Mouse (Mus musculus) liver, postnatal 0 days (tissue): ENCODE data around the gene Il21.

Source experiments
- CTCF ChIP-seq: sonication (generic); IDR thresholded peaks from 2 replicates; pipeline ENCODE4 v1.5.1; 2016; ENCODE audit warnings: antibody characterized with exemption, low read depth
- EP300 ChIP-seq: IDR thresholded peaks from 2 replicates; pipeline ENCODE4 v1.6.1; 2016; ENCODE audit warnings: antibody characterized with exemption, low read depth, mild to moderate bottlenecking

- TF ChIP-seq CTCF (no peak), EP300 (no peak)
These were observed 59.2 kb downstream of the Il21 start for GRCm38 (mm10) chr3:37173285-37173684.
